Mouse (Mus musculus) lung, postnatal 0 days (tissue): ENCODE measurements at regions not wholly inside any gene's neighbourhood (a gene's known extent, or its start where the extent isn't known, plus 50 kb on each side); places are given as distances from the start of the nearest gene placed in this dataset.

Experiments used
- CTCF ChIP-seq: IDR thresholded peaks from 2 replicates; pipeline ENCODE4 v1.5.1; 2016; ENCODE audit warnings: antibody characterized with exemption, mild to moderate bottlenecking
- EP300 ChIP-seq: IDR thresholded peaks from 2 replicates; pipeline ENCODE4 v1.6.1; 2016; ENCODE audit warnings: antibody characterized with exemption, mild to moderate bottlenecking, control low read depth

- TF ChIP-seq EP300 (no peak), CTCF (no peak)
Measured at GRCm38 (mm10) chr4:29420198-29420792, 607.4 kb downstream of the Epha7 start.
